In genomic region chr14:28426610-28427009, GRCm38 (mm10) we compare ENCODE assay signal across 20 mouse cellular contexts.
"Had no signal": no experiment of that assay in that cellular context is flagged by ENCODE, and none has a peak within 500 bp of the region (broad histone marks: within the 10 kb centered on the region; RNA-seq: fewer than 3 reads in every experiment).

No protein-coding gene starts in this region.

- H3K27ac ChIP-seq: layer of hippocampus, adult 2 months; limb, embryonic 10.5 days; limb, embryonic 13.5 days; liver, embryonic 14.5 days; midbrain, embryonic 12.5 days; neural tube, embryonic 13.5 days; stomach, embryonic 15.5 days had no signal

- DNase-seq: kidney, postnatal 14 days; layer of hippocampus, adult 9-11 months; liver, postnatal 0 days; lung, postnatal 4 days; retina, postnatal 1 day; right cerebral cortex, postnatal 25 days; spleen, adult 18-20 months; thymus, postnatal 25 days had no signal

- H3K9ac ChIP-seq: limb, embryonic 13.5 days; liver, embryonic 14.5 days; liver, postnatal 0 days; midbrain, embryonic 12.5 days; neural tube, embryonic 13.5 days; stomach, embryonic 15.5 days had no signal

- H3K4me2 ChIP-seq: limb, embryonic 13.5 days; liver, embryonic 11.5 days; midbrain, embryonic 12.5 days; neural tube, embryonic 13.5 days; stomach, embryonic 15.5 days had no signal

- H3K27me3 ChIP-seq: limb, embryonic 13.5 days; neural tube, embryonic 13.5 days; stomach, embryonic 15.5 days had no signal

- H3K36me3 ChIP-seq: limb, embryonic 10.5 days; limb, embryonic 13.5 days; midbrain, embryonic 12.5 days; neural tube, embryonic 13.5 days; stomach, embryonic 15.5 days had no signal

- H3K4me1 ChIP-seq: midbrain, embryonic 12.5 days; neural tube, embryonic 13.5 days; stomach, embryonic 15.5 days had no signal

- H3K4me3 ChIP-seq: layer of hippocampus, adult 2 months; limb, embryonic 10.5 days; limb, embryonic 13.5 days; midbrain, embryonic 12.5 days; myocyte; neural tube, embryonic 13.5 days; stomach, embryonic 15.5 days had no signal

- H3K9me3 ChIP-seq: limb, embryonic 10.5 days; limb, embryonic 13.5 days; midbrain, embryonic 12.5 days; neural tube, embryonic 13.5 days; stomach, embryonic 15.5 days had no signal

- ATAC-seq: inflammation-experienced regulatory T-cells, adult 6 months; intestine, embryonic 16.5 days; liver, postnatal 0 days; midbrain, embryonic 16.5 days had no signal
